Mouse (Mus musculus) liver, embryonic 14.5 days (tissue): ENCODE measurements around the gene Tmtc1.

ENCODE experiments used
- CTCF ChIP-seq: IDR thresholded peaks from 2 replicates; pipeline ENCODE4 v1.5.1; 2016; ENCODE audit warnings: antibody characterized with exemption, low read depth, control low read depth
- EP300 ChIP-seq: IDR thresholded peaks from 2 replicates; pipeline ENCODE4 v1.6.1; 2016; ENCODE audit warnings: antibody characterized with exemption, low read depth

DNA sequence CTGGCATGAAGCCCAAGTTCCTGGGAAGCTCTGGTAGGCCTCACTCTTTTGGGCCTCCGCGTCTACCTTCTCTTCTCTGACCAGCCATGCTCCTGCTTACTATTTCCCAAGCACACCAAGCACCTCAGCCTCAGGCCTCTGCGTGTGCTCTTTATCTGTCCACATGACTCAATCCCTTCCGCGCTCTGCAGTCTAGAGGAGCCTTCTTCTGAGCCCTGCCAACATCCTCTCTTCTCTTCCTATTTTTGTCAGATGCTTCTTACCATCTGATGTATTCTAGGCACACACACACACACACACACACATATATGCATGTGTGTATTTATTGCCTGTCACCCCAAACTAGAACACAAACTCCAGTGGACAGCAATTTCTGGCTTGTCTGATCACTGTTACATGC, 202.5 kb downstream of the Tmtc1 start:
- TF ChIP-seq CTCF (no peak), EP300 (no peak)
